Mouse (Mus musculus): Measurements from ENCODE around the gene Calr. TPM values are rescaled to one million over a fixed set of nuclear protein-coding genes. Genes with fewer than 3 reads are reported as not detected.

Gene Calr
- polyA plus RNA-seq (2015; fragmentation: Nextera tagmentation; extraction: Ambion mirVana) = 766 and 971 TPM in 2 replicates

DNA sequence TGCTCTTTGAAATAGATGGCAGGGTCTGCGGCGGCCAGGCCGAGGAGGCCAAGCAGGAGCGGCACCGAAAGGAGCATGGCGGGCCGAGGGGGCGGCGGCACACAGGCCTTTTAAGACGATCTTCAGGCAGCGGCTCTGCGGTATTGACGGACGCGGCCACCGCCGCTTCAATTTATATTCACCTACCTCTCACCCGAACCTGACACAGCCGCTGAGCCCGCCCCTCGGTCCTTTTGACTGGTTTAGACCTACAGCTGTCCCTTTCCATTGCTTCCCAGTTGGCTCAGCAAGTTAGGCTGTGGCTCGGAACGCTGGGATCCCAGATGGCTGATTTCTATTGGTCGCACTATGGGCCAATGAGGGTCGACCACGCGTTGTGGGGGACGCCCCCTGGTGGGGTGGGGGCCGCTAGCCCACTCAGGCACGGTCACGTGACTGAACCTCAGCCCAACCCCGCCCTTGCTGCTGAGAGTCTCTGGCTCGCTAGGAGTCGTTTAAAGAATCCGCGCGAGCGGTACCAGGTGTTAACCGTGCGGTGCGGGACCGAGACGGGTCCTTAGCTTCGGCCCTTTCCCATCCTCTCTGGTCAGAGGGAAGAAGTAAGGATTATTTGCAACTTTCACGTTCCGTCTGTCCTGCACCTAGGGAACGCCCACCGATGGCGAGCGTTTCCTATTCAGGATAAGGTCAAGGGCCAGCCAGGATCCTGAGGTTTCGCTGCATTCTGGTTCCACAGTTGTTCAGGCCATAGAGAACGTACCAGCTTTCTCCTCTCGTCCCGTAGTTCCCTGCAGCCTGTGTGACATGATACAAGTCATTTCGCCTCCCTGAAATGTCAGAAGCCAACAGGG lies at the start of gene Calr:
Gene Calr (minus strand): TSS at position 213 of the 851 bp plus-strand sequence.
- peak within 1 kb of the TSS; percentile 90 for H3K4me2 ChIP-seq
- ATAC-seq (ENCODE audit: low read depth) = peak; percentile 99
- under 1% methylated on average over 55 of the region's 55 CpGs for WGBS

DNA sequence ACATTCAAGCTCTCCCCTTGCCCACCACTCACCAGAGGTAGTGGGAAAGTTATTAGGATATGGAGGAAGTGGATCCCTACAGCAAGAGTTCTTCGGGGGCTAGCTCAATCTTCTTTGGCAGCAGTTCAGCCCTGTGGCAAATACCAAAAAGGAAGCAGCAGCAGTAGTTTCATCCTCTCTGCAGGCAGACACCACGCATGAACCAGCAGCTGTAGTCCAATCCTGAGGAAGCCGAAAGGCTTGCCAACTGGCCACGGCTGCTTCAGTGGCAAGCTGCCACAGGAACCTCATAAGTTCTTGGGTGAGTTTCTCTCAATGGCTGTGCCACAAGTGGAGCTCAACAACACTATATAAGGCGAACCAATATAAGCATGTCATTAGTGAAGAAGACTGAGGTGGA lies 49.2 kb upstream of the Calr start:
- Histone ChIP-seq H3K27me3 (peaks cover 18% of the 10 kb centered on the region), H3K4me3 (no peak overlapping the region), H3K4me1 (replicated peaks) (peaks cover 20% of the 10 kb centered on the region), H3K36me3 (peaks cover 1% of the 10 kb centered on the region; the same call in 1 of the 2 replicates), H3K9ac (no peak overlapping the region), H3K4me2 (no peak overlapping the region), H3K27ac (replicated peaks) (no peak overlapping the region), H3K9me3 (no peaks in the 10 kb centered on the region)
- WGBS = 85% methylated on average over 5 of the region's 5 CpGs
- ATAC-seq (ENCODE audit: low read depth) = no peak

More for the DNA sequence above, at the start of gene Calr:
- peaks cover 35% of the 10 kb centered on the region for H3K36me3 ChIP-seq
- H3K9me3 ChIP-seq = no peaks in the 10 kb centered on the region
- peaks cover 42% of the 10 kb centered on the region for H3K4me1 ChIP-seq (replicated peaks)
- peak within 1 kb of the TSS; percentile 96 for H3K9ac ChIP-seq
- no peaks in the 10 kb centered on the region for H3K27me3 ChIP-seq
- H3K4me3 ChIP-seq = peak within 1 kb of the TSS; percentile 92
- H3K27ac ChIP-seq (replicated peaks) = peak within 1 kb of the TSS; percentile 92

DNA sequence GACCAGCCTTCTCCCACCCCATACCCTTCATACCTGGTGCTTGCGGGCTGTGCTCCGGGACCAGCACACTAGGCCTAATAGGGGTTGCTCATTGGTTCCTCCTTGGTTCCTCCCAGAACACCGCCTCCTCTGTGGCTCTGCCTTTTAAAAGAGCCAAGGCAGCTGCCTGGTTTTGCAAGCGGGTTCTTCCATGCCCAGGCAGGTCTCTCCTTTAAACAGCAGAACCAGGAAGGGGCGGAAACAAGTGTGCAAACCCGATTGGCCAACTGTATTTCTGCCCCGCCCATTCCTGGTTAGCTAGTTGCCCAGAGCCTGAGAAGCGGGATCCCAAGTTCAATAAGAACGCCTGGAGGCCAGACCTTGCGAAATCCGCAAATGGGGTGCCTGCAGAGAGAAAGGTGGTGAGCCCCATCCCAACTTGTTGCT lies 47.0 kb upstream of the Calr start, which contains the start of gene Gcdh:
Gene Gcdh (minus strand): TSS at position 213 of the 426 bp plus-strand sequence.
- Histone ChIP-seq H3K36me3 (peaks cover 19% of the 10 kb centered on the region), H3K4me2 (peak within 1 kb of the TSS; percentile 82), H3K4me3 (peak within 1 kb of the TSS; percentile 71), H3K27me3 (peaks cover 4% of the 10 kb centered on the region), H3K4me1 (replicated peaks) (peaks cover 20% of the 10 kb centered on the region), H3K27ac (replicated peaks) (no peak within 1 kb of the TSS; the same call in 1 of the 2 replicates), H3K9ac (peak within 1 kb of the TSS; percentile 79), H3K9me3 (no peaks in the 10 kb centered on the region)
- under 1% methylated on average over 11 of the region's 11 CpGs for WGBS
- peak; percentile 99 for ATAC-seq (ENCODE audit: low read depth)

DNA sequence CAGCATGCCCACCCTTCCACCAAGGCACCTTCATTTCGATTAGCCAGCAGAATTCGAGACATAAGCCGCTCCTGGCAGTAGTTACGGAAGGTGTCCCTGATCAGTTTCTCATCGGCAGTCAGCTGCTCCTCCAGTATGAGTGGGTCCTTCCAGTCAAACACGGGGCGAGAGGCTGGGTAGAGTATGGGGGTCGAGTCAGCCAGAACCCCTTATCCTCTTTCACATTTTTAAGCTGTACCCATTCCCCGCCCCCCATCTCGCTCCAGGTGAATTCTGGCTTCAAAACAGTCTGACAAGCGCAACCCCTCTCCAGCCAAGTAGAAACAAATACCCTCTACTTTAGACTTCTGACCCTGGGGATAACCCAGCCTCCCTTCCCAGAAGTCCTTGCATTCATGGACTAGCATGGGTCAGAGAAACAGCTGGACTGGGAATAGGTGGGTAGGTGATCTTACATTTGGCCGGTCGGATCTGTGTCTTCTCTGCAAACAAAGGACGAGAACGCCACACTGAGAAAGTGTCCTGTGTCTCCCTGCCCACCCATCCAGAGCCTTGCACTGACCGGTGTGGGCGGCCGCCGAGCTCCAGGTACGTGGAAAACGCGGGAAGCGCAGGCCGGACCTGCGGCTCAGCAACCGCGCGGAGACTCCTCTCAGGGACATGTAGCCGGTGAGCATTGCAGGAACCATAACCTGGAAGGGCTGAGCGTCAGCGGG lies 46.4 kb upstream of the Calr start:
- H3K4me2 ChIP-seq = peak overlapping the region; percentile 82
- no peak overlapping the region; the same call in 1 of the 2 replicates for H3K27ac ChIP-seq (replicated peaks)
- 12% methylated on average over 31 of the region's 31 CpGs for WGBS
- H3K9ac ChIP-seq = peak overlapping the region; percentile 79
- no peaks in the 10 kb centered on the region for H3K9me3 ChIP-seq
- peaks cover 24% of the 10 kb centered on the region for H3K36me3 ChIP-seq
- peak overlapping the region; percentile 71 for H3K4me3 ChIP-seq
- peaks cover 4% of the 10 kb centered on the region for H3K27me3 ChIP-seq
- peaks cover 20% of the 10 kb centered on the region for H3K4me1 ChIP-seq (replicated peaks)
- ATAC-seq (ENCODE audit: low read depth) = peak; percentile 65

DNA sequence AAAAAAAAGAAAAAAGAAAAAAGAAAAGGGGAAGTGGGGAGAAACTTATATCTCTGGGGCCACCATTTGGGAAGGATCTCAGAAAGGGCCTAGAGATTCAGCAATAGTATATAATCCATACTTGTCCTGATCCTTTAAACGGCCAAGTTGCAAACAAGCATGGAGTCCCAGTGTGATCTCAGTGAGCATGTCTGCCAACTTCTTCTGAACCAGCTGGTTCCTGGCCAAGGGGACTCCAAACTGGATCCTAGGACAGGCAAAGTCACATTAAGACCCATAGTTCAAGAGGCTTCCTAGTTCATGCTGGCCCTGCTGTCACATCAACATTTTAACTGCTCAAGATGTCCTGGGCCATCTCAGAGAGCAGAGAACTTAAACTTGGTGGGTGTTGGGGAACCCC lies 42.4 kb upstream of the Calr start:
- Histone ChIP-seq H3K9me3 (no peaks in the 10 kb centered on the region), H3K36me3 (peaks cover 53% of the 10 kb centered on the region), H3K4me2 (no peak overlapping the region), H3K27me3 (no peaks in the 10 kb centered on the region), H3K4me3 (no peak overlapping the region), H3K4me1 (replicated peaks) (peaks cover 14% of the 10 kb centered on the region), H3K27ac (replicated peaks) (no peak overlapping the region), H3K9ac (no peak overlapping the region)
- WGBS = 92% methylated on average over 1 of the region's 1 CpGs
- no peak for ATAC-seq (ENCODE audit: low read depth)

DNA sequence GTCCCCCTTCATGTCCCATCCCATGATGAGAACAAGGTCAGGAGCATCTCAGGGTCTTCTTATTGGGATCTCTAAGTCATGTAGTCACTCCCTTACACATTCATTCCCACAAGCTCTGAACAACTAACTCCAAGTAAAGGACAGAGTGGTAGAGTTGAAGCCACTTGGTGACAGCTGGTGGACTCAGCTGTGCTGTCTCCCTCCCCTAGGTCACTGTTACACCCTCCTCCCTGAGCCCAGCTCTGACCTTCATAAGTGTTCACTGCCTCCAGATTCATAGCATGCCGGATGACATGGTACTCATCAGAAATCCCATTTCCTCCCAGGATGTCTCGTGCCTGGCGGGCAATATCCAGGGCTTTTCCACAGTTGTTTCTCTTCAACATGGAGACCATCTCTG lies 41.5 kb upstream of the Calr start:
- Histone ChIP-seq H3K36me3 (peaks cover 53% of the 10 kb centered on the region), H3K4me1 (replicated peaks) (peaks cover 10% of the 10 kb centered on the region), H3K27me3 (no peaks in the 10 kb centered on the region), H3K9ac (no peak overlapping the region), H3K27ac (replicated peaks) (no peak overlapping the region), H3K4me3 (no peak overlapping the region), H3K9me3 (no peaks in the 10 kb centered on the region), H3K4me2 (no peak overlapping the region)
- no peak for ATAC-seq (ENCODE audit: low read depth)
- WGBS = 94% methylated on average over 3 of the region's 3 CpGs

DNA sequence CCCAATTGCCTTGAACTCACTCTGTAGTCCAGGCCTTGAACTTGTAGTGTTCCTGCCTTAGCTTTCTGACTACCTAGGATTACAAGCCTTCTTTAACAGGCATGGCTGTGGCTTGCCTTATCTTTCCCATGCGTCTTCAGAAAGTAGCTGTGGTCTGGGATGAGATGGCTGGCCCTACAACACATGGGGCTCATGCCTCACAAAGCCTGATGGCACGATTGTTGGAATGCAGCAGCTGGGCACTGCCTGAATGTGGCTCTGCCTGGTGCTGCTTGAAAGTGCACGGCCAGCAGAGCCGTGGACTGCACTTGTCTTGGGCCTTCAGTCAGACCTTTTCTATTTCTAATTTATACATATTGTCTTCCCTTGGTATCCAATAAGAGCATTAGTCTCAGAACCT lies 38.0 kb upstream of the Calr start:
- H3K27me3 ChIP-seq = no peaks in the 10 kb centered on the region
- WGBS = 86% methylated on average over 4 of the region's 4 CpGs
- no peaks in the 10 kb centered on the region for H3K9me3 ChIP-seq
- no peak overlapping the region for H3K4me2 ChIP-seq
- no peaks in the 10 kb centered on the region for H3K4me1 ChIP-seq (replicated peaks)
- H3K4me3 ChIP-seq = no peak overlapping the region
- no peak overlapping the region for H3K9ac ChIP-seq
- H3K27ac ChIP-seq (replicated peaks) = no peak overlapping the region
- peaks cover 43% of the 10 kb centered on the region for H3K36me3 ChIP-seq
- no peak for ATAC-seq (ENCODE audit: low read depth)

DNA sequence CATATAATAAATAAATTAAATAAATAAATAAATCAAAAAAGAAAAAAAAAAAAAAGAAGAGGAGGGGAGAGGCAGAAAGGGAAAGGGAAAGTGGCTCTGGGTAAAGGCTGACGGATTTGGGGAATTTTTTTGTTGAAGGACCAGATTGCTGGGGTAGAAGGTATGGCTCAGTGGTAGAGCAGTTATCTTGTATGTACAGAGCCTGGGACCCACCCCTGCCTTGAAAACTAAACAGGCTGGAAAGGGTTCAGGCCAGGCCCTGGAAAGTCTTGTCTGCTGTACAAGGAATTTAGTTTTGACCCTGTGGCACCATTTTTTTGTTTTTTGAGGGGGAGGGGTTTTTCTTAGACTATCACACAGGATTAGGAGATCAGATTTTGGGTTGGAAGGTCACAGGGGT lies 32.2 kb upstream of the Calr start:
- H3K27me3 ChIP-seq = no peaks in the 10 kb centered on the region
- no peak for ATAC-seq (ENCODE audit: low read depth)
- 89% methylated on average over 1 of the region's 1 CpGs for WGBS

DNA sequence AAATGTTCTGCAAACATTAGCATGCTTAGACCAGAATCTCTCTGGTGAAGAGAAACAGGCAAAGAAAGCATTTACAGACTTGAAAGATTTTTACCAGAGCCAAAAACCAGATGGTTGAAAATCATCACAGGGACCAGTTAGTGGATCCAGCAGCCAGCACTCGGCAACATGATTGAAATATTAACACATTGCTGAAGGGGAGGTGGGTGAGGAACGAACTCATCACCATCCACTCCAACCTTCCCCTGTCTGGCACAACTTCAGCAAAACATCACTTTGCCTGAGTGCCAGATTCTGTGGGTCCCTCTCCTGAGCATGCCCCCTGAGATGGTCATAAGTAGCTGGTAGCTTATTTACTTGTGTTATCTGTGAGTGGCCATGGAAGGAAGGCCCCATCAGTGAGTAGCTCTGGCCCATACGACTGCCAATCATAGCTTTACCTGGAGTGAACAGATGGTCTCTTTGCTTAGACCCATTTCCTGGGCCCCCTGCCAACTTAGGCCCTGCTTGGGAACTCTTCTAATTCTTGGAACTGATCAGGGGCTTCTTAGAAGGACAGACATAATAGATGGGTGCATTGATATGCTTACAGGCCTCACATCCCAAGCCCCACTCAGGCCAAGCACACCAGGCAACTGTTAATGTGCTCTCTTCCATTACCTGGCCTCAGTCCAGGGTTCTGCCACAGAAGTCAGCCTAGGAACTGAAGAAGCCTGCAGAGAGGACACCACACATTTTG lies 30.7 kb upstream of the Calr start:
- no peak overlapping the region for H3K4me3 ChIP-seq
- no peak overlapping the region for H3K4me2 ChIP-seq
- ATAC-seq (ENCODE audit: low read depth) = no peak
- H3K36me3 ChIP-seq = no peaks in the 10 kb centered on the region
- 82% methylated on average over 3 of the region's 3 CpGs for WGBS
- peaks cover 6% of the 10 kb centered on the region for H3K27me3 ChIP-seq
- no peak overlapping the region for H3K27ac ChIP-seq (replicated peaks)
- H3K9ac ChIP-seq = no peak overlapping the region
- no peaks in the 10 kb centered on the region for H3K9me3 ChIP-seq
- H3K4me1 ChIP-seq (replicated peaks) = peaks cover 4% of the 10 kb centered on the region

More for the DNA sequence above, 32.2 kb upstream of the Calr start:
- Histone ChIP-seq H3K4me2 (no peak overlapping the region), H3K4me3 (no peak overlapping the region), H3K9me3 (no peaks in the 10 kb centered on the region), H3K9ac (no peak overlapping the region), H3K36me3 (no peaks in the 10 kb centered on the region), H3K27ac (replicated peaks) (no peak overlapping the region), H3K4me1 (replicated peaks) (no peaks in the 10 kb centered on the region)

DNA sequence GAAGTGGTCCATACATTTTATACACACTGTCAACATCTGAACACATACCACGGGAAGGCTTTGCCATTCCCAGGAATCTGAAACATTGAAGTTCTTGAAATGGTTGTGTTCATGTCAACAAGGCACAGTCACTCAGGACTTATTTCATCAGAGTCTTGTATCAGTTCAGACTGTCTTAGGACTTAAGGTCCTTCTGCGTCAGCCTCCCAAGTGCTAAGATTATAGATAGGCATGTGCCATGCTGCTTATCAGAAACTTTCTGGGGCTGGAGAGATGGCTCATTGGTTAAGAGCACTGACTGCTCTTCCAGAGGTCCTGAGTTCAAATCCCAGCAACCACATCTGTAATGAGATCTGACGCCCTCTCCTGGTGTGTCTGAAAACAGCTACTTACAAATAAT lies 27.6 kb upstream of the Calr start:
- Histone ChIP-seq H3K4me2 (no peak overlapping the region), H3K4me1 (replicated peaks) (peaks cover 11% of the 10 kb centered on the region), H3K27ac (replicated peaks) (no peak overlapping the region), H3K4me3 (no peak overlapping the region), H3K36me3 (peaks cover 12% of the 10 kb centered on the region), H3K27me3 (peaks cover 10% of the 10 kb centered on the region), H3K9ac (no peak overlapping the region), H3K9me3 (no peaks in the 10 kb centered on the region)
- 91% methylated on average over 3 of the region's 3 CpGs for WGBS
- ATAC-seq (ENCODE audit: low read depth) = no peak

DNA sequence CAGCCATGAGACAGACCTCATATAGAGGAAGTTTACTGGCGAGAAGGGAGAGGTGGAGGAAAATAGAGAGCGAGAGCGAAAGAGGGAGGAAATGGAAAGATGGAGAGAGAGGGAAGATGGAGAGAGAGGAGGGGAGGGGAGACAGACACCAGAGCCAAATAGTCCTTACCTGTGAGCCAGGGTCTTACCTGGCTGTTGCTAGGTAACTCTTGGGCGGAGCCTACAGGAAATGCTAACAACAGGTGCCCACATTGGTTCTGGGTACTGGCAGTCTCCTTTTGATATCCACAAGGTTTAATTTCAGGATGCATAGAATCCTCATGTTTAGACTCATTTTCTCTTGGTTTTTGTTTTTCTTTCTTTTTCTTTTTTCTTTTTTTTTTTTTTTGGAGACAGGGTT lies 26.3 kb upstream of the Calr start:
- Histone ChIP-seq H3K4me2 (peak overlapping the region; percentile 80), H3K4me1 (replicated peaks) (peaks cover 11% of the 10 kb centered on the region), H3K36me3 (peaks cover 25% of the 10 kb centered on the region), H3K9me3 (no peaks in the 10 kb centered on the region), H3K27me3 (peaks cover 10% of the 10 kb centered on the region), H3K9ac (no peak overlapping the region), H3K27ac (replicated peaks) (no peak overlapping the region), H3K4me3 (peak overlapping the region; percentile 41; the same call in 1 of the 2 replicates)
- WGBS = 62% methylated on average over 4 of the region's 4 CpGs
- ATAC-seq (ENCODE audit: low read depth) = no peak

All from neural tube, embryonic 13.5 days (tissue).